Mouse (Mus musculus): ENCODE results near the gene Prkch.
A peak's percentile ranks its signal among the peaks of the same experiment; 100 is the strongest.

The Prkch gene

DNA sequence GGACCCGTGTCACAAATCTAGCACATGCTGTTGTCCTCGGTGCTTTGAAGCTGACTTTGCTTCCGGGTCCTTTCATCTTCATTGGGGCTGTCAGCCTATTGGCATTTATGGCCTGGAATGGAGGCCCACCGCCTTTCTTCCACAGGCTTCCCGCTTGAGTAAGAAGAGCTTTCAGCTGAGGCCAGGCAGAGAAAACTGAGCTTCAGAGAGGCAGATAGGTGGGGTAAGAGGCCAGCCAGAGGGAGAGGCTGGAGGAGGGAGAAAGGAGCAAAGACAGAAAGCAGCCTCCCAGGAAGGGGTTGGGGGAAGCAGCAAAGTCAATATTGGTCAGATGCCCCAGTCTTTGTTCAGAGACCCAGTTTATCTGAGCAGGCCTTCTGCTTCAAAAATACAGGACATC, 123.9 kb downstream of the Prkch start:
- DNase-seq (ENCODE audit: inconsistent age in 2 of 2, low spot score in 1 of 2): no peak

DNA sequence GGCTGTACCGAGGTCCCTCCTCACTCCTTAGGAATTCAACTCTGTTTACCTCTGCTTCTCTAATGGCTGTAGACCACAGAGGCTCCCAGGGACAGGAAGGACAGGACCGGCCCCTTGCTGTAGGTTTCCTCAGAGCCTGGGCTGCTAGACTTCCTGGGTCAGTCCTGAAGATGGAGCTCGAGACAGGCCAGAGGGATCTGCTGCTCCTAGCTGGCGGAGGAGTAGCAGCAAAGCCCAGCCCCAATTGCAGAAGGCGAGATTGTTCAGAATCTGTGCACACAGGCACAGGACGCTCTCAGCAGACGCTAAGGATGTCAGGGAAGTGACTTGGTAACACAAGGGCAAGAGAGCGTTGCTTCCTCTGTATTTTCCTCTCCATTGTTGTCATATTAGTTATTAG, 124.3 kb downstream of the Prkch start:
- peak; percentile 85 to 91 for DNase-seq (ENCODE audit: inconsistent age in 2 of 2, low spot score in 1 of 2)

DNA sequence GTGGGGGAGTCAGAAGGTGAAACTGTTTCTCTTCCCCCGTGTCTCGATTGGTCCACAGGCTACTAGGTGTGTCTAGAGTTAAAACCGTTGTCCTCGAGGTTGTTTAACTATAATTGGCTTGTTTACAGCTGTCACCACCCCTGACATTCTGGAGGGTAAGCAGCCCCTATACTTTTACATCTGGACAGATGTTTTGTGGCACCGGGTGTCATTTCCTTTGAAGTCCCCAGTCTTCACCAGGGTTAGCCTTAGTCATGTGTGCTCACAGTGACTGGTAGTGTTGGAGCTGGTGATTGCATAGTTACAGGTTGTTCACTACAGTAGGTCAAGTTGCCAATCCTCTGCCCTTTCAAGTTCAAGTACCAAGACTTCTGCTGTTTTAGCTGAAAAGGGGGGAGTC, 126.2 kb downstream of the Prkch start:
- no peak for DNase-seq (ENCODE audit: inconsistent age in 2 of 2, low spot score in 1 of 2)

DNA sequence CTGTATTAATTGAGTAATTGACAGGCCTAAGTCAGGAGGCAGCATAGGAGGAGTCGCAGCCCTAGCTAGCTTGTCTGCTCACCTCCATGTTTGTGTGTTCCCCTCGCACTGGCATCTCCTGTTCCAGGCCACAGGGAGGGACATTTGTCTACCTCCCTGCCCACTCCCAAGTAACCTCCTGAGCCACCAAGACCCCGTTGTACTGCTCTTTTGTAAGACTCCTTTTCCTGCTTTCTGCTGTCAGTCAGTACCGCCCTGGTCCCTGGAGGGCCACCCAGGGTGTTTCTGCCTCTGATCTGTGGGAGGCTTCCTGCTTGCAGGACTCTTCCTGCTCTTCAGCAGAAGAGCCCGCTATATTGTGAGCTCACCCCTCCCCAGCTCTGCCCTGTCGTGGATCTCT, 127.5 kb downstream of the Prkch start:
- no peak for DNase-seq (ENCODE audit: inconsistent age in 2 of 2, low spot score in 1 of 2)

DNA sequence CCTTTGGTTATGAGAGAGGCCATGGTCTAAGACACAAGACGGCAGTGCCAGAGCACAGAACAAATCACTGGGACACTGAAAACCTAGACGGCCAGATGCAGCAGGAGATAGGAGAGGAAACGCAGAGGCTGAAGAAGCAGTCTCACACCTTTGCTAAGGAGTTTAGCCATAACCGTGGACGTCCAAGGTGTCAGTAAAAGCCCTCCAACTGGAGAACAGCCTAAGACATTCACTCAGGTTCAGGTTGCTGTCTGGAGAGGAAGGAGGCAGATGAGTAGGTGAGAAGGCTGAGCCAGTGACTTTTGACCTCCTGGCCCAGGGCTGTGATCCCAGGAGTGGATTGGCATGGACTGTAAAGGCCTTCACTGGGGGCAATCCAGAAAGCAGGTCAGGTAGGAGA, 130.0 kb downstream of the Prkch start:
- DNase-seq (ENCODE audit: inconsistent age in 2 of 2, low spot score in 1 of 2): no peak

DNA sequence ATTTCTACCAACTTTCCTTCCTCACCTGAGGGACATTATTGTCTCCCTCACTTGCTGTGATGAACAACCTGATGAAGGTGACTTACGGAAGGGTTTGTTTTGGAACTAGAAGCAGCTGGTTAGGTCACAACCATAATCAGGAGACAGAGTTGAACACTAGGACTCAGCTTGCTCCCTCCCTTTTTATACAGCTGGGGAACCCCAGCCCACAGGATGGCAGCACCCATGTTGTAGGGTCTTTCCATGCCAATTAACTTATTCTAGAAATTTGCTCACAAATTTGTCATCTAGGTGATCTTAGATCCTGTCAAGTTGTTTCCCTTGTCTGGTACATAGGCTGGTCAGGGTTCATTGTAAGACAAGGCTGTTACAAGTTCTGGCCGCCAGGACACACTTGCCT, 130.7 kb downstream of the Prkch start:
- DNase-seq (ENCODE audit: inconsistent age in 2 of 2, low spot score in 1 of 2): no peak

DNA sequence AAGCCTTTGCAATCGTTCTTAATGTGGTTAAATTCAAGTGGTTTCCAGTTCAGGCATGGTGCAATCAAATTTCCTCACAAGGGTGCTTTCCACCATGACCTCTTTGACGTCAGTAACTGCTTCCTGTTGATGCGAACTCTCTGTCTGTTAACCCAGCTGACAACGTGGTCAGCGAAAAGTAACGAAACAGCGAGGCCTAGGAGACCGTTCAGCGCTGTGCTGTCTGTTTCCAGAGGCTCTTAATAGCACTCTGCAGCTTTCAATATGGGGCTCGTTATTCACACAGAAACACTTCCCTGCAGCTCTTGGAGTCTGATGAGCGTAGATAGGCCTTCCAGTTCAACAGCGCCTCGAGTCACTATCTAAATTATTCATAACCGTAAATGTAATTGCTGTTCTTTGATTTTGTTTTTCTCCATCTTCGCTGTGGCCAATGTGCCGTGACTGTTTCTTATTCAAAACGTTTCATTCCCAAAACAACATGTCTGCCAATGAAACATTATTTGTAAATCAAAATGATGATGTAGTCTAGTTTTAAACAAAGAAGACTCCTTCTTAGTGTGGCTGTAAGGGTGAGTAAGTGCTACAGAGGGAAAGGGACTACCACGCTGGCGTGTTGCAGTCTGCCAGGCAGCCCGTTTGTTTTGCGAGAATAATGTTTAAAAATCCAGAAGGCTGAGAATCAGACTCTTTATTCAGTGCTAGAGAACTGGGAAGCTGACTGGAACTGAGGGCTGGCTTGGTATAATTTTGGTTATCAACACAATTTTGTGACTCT, 131.5 kb downstream of the Prkch start:
- DNase-seq (ENCODE audit: inconsistent age in 2 of 2, low spot score in 1 of 2): no peak

DNA sequence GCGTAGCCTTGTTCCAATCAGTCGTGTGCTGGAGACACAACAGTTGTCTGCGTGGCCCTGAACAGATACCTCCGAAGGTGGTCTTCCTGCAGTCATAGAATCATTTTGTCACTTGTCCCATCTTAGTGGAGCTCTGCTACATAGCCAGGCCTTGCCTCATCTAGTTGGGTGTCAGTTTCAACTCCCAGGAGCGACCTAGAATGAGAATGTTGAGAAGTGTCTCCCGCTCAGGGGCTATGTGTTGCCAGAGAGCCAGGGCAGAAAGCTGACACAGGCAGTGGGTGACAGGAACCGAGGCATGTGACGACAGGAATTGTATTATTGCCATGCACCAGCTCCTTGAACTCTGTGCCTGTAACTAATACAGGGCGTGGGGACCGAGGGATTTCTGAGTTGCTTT, 133.4 kb downstream of the Prkch start:
- DNase-seq (ENCODE audit: inconsistent age in 2 of 2, low spot score in 1 of 2): no peak

DNA sequence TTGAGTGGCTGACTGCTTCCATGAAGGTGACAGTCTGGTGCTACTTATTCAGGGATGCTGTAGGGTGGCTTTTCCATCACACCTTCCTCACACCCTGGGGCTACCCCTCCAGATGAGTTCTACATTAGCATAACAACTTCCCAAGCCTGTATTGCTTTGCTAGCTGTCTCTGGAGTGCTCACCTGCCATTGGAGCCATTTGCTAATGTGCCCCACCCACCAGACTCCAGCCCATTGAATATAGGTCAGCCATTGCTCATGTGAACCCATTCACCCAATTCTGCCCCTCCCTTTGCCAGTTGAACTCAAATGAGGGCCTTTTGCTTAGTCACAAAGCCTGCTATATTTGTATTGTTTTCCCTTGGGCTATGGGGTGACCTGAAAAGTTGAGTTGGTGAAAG, 135.2 kb downstream of the Prkch start:
- DNase-seq (ENCODE audit: inconsistent age in 2 of 2, low spot score in 1 of 2): no peak

DNA sequence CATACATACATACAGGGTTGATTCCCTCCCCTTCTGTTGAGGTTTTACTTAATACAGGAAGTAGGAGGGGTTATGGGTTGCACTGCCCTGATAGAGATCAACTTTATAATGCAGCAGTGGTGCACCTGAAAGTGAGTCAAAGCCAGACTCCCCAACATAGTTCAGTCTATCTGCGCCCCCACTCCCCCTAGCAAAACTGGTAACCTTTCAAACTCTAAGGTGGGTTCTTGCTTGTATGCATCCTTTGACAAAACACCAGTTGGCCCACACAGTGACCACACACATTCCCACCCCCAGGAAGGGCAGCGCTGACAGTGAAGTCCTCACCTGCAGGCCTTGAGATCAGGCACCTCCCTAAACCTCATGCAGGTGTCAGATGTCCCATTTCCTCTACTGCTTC, 135.9 kb downstream of the Prkch start:
- no peak for DNase-seq (ENCODE audit: inconsistent age in 2 of 2, low spot score in 1 of 2)

DNA sequence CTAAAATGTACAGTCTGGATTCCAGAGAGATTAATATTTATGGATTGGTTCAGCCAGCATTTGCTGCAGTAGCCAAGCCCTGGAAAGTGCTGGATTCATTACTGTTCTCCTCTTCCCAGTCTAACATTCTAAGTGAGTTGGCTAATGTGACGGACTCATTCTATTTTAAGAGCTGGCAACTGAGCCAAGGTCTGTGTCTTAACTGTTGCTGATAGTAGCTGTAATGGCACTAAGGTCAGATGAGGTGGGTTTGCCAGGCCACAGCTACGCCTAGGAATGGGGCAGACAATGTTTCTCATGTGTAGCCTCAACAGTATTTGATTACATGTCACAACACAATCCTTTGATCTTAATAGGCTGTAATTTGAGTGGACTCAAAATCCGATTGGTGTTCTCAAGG, 137.5 kb downstream of the Prkch start:
- DNase-seq (ENCODE audit: inconsistent age in 2 of 2, low spot score in 1 of 2): peak in 1 of 2 experiments; percentile 78

DNA sequence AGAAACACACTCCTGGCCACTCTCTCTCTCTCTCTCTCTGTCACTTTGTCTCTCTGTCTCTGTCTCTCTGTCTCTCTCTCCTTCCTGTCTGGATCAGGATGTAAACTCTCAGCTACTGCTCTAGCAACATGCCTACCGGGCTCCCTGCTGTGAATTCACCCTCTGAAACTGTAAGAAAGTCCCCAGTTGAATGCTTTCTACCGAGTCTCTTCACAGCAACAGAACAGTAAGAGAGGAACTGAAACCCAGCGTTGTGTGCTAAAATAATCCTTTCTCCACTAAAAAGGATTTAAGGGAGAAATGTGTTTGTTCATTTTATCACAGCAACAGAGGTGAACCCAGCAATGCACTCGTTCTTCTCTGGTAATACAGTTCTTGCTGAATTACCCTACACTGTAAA, 138.5 kb downstream of the Prkch start:
- DNase-seq (ENCODE audit: inconsistent age in 2 of 2, low spot score in 1 of 2): no peak

DNA sequence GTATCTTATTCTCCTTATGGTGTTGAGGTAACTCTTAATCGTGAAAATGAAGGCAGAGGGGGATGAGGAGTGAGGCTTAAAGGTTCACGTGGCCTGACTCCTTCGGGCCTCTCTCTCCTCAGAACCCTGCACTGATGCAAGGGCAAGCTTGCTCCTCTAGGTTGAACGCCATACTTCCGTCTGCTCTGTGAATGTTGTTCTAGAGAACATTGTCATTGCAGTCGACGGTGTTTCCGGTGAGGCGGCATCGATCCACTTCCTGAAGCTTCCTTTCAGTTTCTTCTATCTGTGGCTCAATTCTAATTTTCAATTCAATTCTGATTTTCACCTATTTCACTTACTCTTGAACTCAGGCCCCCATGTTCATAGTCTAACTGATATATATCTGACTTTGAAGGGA, 139.3 kb downstream of the Prkch start:
- no peak for DNase-seq (ENCODE audit: inconsistent age in 2 of 2, low spot score in 1 of 2)

DNA sequence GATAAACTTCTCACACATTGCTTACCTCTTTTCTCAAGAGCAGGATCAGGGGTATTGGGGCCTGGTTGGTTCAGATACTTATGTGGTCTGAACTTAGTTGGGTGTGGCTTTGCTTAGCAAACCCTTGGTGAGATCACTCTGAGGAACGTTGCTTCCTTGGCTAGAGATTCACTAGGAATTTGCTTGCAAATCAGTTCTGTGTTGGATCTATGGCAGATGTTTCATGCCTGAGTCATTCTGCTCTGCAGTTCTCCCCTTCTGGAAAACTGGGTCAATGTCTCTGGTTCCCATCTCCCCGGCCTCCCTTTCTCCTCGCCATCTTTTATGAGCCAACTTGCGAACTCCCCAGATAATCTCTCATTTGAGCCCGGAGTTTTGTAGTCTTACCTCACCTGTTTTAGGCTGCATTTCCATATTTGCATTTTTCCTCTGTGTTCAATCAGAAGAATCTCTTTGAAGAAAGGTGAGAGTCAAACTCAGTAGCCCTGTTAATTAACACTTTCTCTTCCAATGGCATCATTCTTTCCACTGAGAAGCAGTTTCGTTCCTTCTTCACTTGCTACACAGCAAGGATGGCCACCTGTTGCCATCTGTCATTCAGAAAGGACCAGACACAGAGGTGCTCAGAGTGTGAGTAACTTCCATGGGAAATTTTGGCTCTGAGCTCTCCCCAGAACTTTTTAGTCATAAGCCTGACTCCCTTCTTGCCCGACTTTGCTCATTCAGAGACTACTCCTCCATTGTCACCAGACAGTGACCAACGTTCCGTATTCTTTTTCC, 141.4 kb downstream of the Prkch start:
- DNase-seq (ENCODE audit: inconsistent age in 2 of 2, low spot score in 1 of 2): peak; percentile 43 to 77

DNA sequence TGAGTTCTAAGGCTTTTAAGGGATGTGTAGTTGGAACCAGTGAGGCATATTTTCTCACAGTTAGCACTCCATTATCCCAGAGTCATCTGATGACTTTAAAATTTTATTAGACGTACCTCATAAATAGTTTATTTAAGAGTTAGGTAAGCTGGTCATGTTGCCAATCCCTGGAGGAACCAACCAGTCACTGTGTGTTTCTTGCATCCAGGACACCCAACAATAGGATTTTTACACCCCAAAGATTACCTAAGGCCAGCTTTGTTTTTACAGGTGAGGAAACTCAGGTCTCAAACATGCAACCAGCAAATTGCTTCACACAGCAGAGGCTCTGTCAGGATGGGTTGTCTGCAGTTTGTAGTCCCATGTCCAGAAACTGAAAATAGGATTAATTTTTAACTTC, 142.4 kb downstream of the Prkch start:
- no peak for DNase-seq (ENCODE audit: inconsistent age in 2 of 2, low spot score in 1 of 2)

DNA sequence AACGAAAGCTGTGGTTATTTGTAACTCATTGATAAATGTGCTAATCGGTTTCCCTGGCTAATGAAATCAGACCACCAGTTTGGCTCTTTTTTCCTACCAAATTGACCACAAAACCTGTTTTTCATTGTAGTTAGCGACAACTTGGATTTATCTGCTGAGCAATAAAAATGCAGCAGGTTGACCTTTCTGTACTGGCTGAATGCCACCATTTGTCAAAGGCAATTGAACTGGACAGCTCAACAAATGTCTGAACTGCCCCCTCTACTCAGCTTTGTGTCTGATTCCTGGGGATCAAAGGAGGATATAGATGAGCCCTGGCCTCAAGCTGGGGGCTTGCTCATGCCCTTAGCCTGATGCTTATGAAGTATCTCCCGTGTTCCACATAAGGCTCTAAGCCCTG, 146.0 kb downstream of the Prkch start:
- peak; percentile 60 to 86 for DNase-seq (ENCODE audit: inconsistent age in 2 of 2, low spot score in 1 of 2)

DNA sequence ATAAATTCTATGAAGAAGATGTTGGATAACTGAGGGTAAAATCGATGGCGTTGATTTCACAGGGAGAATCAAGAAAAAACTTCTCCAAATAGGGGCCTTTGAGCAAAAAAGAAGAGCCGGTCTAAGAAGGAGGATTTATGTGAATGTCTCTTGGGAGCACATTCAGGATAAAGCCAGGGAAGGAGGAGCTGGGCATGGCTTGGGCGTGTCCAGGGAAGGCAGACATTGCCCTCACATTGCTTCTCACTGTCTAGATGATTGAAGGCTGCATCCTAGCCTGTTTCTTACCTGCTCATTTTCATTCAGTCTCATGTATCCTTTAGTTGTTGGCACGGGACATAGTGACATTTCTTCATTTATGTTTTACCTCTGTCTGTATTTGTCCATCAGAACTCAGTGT, 146.5 kb downstream of the Prkch start:
- no peak for DNase-seq (ENCODE audit: inconsistent age in 2 of 2, low spot score in 1 of 2)

DNA sequence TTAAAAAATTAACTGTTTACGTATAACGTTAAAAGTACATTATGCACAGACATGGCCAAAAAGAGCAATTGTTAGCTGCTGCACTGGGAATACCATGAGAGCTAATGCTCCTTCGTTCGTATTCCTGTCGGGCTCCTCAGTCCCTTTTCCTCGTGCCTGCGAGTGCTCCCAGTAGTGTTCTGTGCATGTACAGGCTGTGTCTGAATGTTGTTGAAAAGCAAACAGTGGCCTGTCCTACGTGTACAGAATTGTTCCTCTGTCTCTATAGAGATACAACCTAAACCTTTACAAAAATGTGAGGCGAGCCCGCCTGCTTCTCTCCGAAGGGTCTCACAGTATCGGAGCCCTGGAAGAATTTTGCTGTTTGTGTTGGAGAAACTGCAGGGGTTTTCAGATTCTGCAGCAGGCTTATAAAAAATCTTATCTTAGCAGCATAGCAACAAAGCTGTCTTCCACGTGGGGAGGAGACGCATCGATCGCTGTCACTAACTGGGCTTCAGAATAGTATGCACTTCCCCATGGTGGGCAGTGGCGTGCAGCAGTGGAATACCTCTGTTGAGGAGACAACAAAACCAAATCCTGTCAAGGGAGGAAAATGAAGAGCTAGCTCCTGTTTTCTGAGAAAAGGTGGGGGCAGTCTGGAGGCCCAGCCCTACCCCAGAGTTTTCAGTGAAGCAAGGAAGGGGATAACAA, 147.4 kb downstream of the Prkch start:
- no peak for DNase-seq (ENCODE audit: inconsistent age in 2 of 2, low spot score in 1 of 2)

DNA sequence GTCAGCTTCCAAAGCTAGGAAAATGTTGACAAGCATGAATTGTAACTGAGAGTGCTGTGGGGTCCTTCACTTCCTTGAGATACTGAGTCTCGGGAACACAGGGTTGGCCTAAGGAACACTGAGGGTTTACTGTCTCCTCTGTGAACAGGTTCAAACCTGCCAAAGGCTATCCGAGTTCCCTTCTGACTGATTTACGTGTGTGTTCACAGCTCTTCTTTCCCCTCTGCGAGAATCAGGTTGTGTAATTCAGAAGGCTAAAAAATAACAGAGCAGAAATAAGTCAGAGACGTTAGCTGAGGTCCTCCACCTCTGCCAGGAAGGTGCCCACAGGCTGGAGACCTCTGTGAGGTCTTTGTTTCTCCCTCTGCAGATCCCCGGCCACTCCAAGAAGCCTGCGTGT, 148.3 kb downstream of the Prkch start:
- DNase-seq (ENCODE audit: inconsistent age in 2 of 2, low spot score in 1 of 2): no peak

DNA sequence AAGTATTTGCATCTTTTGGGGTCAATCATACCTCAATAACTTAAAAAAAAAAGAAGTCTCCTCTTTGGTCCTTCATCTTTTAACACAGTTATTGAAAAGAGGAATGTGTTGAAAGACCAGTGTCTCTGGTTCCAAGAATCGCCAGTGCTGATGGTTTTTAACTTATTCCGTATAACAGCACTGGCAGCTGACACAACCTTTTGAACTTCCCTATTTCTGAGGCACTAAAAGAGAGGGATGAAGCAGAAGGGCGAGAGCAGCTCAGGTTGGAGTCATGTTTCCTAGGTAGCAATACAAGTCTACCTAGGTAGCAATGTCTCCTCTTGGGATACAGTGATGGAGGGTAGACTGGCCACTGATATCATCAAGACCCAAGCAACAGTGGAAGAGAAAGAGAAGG, 152.3 kb downstream of the Prkch start:
- no peak for DNase-seq (ENCODE audit: inconsistent age in 2 of 2, low spot score in 1 of 2)

DNA sequence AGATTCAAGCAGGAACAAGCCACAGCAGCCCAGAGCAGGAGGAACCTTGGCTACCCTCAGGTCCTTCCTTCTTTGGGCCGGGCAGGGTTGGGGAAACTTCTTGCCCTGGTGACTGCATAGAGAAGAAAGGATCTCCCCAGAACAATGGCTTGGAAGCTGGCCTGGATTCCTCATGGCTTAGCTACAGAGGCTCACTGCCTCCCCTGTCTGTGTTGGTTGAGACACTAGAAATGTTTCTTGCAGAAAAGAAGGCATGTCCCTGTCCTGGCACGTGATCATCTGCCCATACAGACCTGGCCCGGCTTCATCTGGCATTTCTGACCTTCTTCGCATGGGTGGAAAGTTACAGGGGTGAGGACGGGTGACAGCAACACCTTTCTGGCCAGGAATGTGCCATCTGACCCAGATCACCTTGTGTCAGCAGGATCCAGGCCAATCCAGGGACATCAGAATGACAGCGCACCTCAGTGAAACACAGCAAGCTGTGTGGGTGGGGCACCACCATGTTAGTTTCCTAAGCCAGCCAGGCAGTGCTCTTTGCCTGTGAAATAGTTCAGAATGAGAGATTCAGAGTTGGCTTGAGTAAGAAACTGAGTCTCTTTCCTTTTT, 155.1 kb downstream of the Prkch start:
- no peak for DNase-seq (ENCODE audit: inconsistent age in 2 of 2, low spot score in 1 of 2)

DNA sequence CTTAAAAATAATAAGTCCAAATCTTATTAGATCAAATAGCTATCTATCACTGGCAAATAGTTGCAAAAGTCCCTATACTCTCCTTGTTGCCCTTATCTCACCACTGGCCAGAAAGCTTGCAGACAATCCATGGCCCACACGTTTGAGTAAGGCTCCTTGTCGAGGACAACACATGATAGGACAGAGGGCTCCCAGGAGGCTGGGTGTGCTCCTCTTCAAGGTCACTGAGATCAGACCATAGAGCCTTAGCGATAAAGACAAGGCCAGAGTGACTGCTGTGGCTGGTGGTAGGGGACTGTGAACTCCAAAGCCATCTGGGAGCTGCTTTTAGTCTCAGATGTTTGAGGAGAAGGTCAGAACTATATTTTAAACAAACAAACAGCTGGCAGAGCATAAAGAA, 158.0 kb downstream of the Prkch start:
- DNase-seq (ENCODE audit: inconsistent age in 2 of 2, low spot score in 1 of 2): peak; percentile 70 to 73
